Mouse (Mus musculus) pancreas, adult 10 weeks (tissue): ENCODE results near the gene Rtf2. TPM values are rescaled to one million over a fixed set of nuclear protein-coding genes. Genes with fewer than 3 reads are reported as not detected.

ENCODE experiments used
- polyA plus RNA-seq: library from polyadenylated mRNA; stranded (reverse); fragments of 350-450 nt; fragmentation: Illumina TruSeq; extraction: RNeasy Lipid Tissue Mini Kit (QIAGEN cat#74804); gene quantifications from one replicate; pipeline ENCODE4 v1.2.3, GENCODE M21; 2015; ENCODE audit warnings: low read depth, low replicate concordance; ENCODE audit not compliant: insufficient read depth

The Rtf2 gene
- 10.7 TPM for polyA plus RNA-seq

GRCm38 (mm10) chr2:172439843-172440639 lies at the start of gene Rtf2:
Gene Rtf2 (plus strand): TSS chr2:172440556.

GRCm38 (mm10) chr2:172393391-172394051 lies 46.8 kb upstream of the Rtf2 start, which contains the start of gene Cass4:
Gene Cass4 (plus strand): TSS chr2:172393794.

GRCm38 (mm10) chr2:172458496-172458895 lies 18.1 kb downstream of the Rtf2 start, which contains the start of gene Gcnt7:
Gene Gcnt7 (minus strand): TSS chr2:172458596.

GRCm38 (mm10) chr2:172472318-172472717 lies 32.0 kb downstream of the Rtf2 start, which contains the start of gene Fam209:
Gene Fam209 (plus strand): TSS chr2:172472520.

Other genes with a start within 250 kb of the Rtf2 start
- gene Mc3r, start 192.1 kb upstream of the Rtf2 start, polyA plus RNA-seq = not detected
- gene Fam210b, start 95.0 kb upstream of the Rtf2 start, polyA plus RNA-seq = 5.9 TPM
- not detected for gene Aurka, start 70.0 kb upstream of the Rtf2 start, polyA plus RNA-seq
- gene Cstf1, start 69.9 kb upstream of the Rtf2 start, polyA plus RNA-seq = 5.6 TPM
- gene Cass4, start 46.8 kb upstream of the Rtf2 start, polyA plus RNA-seq = 0.30 TPM
- gene Gcnt7, start 18.0 kb downstream of the Rtf2 start, polyA plus RNA-seq = not detected
- not detected for gene Fam209, start 32.0 kb downstream of the Rtf2 start, polyA plus RNA-seq
- gene Tfap2c, start 109.0 kb downstream of the Rtf2 start, polyA plus RNA-seq = not detected